ENCODE assay signal across 8 mouse cellular contexts in genomic region chr6:120579110-120579830, GRCm38 (mm10). TPM values are rescaled to one million over a fixed set of nuclear protein-coding genes. Genes with fewer than 3 reads are reported as not detected.
DNase-seq lines count a peak whose midpoint lies in the region; ATAC-seq and TF ChIP-seq lines count a peak whose summit lies in the region.

No protein-coding gene starts in this region.

- no peaks in the 10 kb centered on the region for H3K9me3 ChIP-seq in embryonic facial prominence, embryonic 14.5 days (ENCODE audit: control insufficient read depth, low read length)
- no peaks in the 10 kb centered on the region for H3K9me3 ChIP-seq in hindbrain, embryonic 14.5 days (ENCODE audit: control insufficient read depth, low read length)
- no peaks in the 10 kb centered on the region for H3K9me3 ChIP-seq in neural tube, embryonic 14.5 days (ENCODE audit: control insufficient read depth, low read length)

- peak; percentile 42 to 54 for DNase-seq in right cerebral cortex, postnatal 10 days (ENCODE audit: low spot score in 2 of 2)
- no peak for DNase-seq in right cerebral cortex, postnatal 14 days
- peak; percentile 17 for DNase-seq in embryonic facial prominence, embryonic 14.5 days (ENCODE audit: low spot score)
- DNase-seq in hindbrain, embryonic 14.5 days (ENCODE audit: low spot score): peak; percentile 43
- DNase-seq in liver, adult 2 months (ENCODE audit: extremely low read depth, low read depth, low spot score): peak; percentile 92
- no peak for DNase-seq in gastrocnemius, adult 18-20 months (ENCODE audit: low spot score)
- DNase-seq in frontal cortex, postnatal 36 days (ENCODE audit: low spot score in 2 of 2): no peak

- WGBS in embryonic facial prominence, embryonic 14.5 days: 2% methylated on average over 21 of the region's 21 CpGs
- 2% methylated on average over 21 of the region's 21 CpGs for WGBS in hindbrain, embryonic 14.5 days
- 5% methylated on average over 21 of the region's 21 CpGs for WGBS in liver, adult 2 months
- 1% methylated on average over 21 of the region's 21 CpGs for WGBS in neural tube, embryonic 14.5 days

- TF ChIP-seq POLR2A in liver, adult 2 months (IDR thresholded peaks at IDR 0.05; ENCODE audit: extremely low read depth, insufficient read depth, low read length): no peak

- TF ChIP-seq CTCF in liver, adult 2 months (IDR thresholded peaks at IDR 0.05; ENCODE audit: low read depth, low read length): no peak

- H3K4me1 ChIP-seq in embryonic facial prominence, embryonic 14.5 days (ENCODE audit: control insufficient read depth, insufficient read depth, low read length): peaks cover 19% of the 10 kb centered on the region
- peaks cover 19% of the 10 kb centered on the region for H3K4me1 ChIP-seq in hindbrain, embryonic 14.5 days (replicated peaks; ENCODE audit: control insufficient read depth, insufficient read depth, low read length)
- H3K4me1 ChIP-seq in liver, adult 2 months (ENCODE audit: control insufficient read depth, insufficient read depth, low read length): peaks cover 6% of the 10 kb centered on the region
- H3K4me1 ChIP-seq in neural tube, embryonic 14.5 days (ENCODE audit: control insufficient read depth, insufficient read depth, low read length): peaks cover 16% of the 10 kb centered on the region

- H3K27ac ChIP-seq in embryonic facial prominence, embryonic 14.5 days (replicated peaks; ENCODE audit: low read depth, low read length): peak overlapping the region; percentile 23
- peak overlapping the region; percentile 20 for H3K27ac ChIP-seq in hindbrain, embryonic 14.5 days
- peak overlapping the region; percentile 88 for H3K27ac ChIP-seq in liver, adult 2 months (replicated peaks; ENCODE audit: insufficient read depth, low read depth, low read length)
- H3K27ac ChIP-seq in neural tube, embryonic 14.5 days (ENCODE audit: low read depth, low read length): peak overlapping the region; percentile 64

- H3K4me2 ChIP-seq in embryonic facial prominence, embryonic 14.5 days (ENCODE audit: low read depth, low read length): peak overlapping the region; percentile 89
- peak overlapping the region; percentile 73 for H3K4me2 ChIP-seq in hindbrain, embryonic 14.5 days (replicated peaks)
- peak overlapping the region; percentile 77 for H3K4me2 ChIP-seq in neural tube, embryonic 14.5 days (ENCODE audit: low read depth, low read length)

- no peaks in the 10 kb centered on the region for H3K27me3 ChIP-seq in embryonic facial prominence, embryonic 14.5 days (replicated peaks; ENCODE audit: control insufficient read depth, insufficient read depth, low read length)
- H3K27me3 ChIP-seq in hindbrain, embryonic 14.5 days (ENCODE audit: control insufficient read depth, insufficient read depth, low read length): no peaks in the 10 kb centered on the region
- no peaks in the 10 kb centered on the region for H3K27me3 ChIP-seq in liver, adult 2 months (ENCODE audit: control insufficient read depth, insufficient read depth, low read length)
- H3K27me3 ChIP-seq in neural tube, embryonic 14.5 days (ENCODE audit: control insufficient read depth, insufficient read depth, low read length): no peaks in the 10 kb centered on the region

- peak overlapping the region; percentile 40 for H3K4me3 ChIP-seq in embryonic facial prominence, embryonic 14.5 days (ENCODE audit: low read depth, low read length)
- peak overlapping the region; percentile 29 for H3K4me3 ChIP-seq in hindbrain, embryonic 14.5 days (replicated peaks; ENCODE audit: low read length)
- H3K4me3 ChIP-seq in liver, adult 2 months (ENCODE audit: insufficient read depth, low read depth, low read length): peak overlapping the region; percentile 42; the same call in 1 of the 2 replicates
- H3K4me3 ChIP-seq in neural tube, embryonic 14.5 days (ENCODE audit: low read depth, low read length): peak overlapping the region; percentile 33

- H3K9ac ChIP-seq in embryonic facial prominence, embryonic 14.5 days (ENCODE audit: low read depth, low read length): peak overlapping the region; percentile 47
- H3K9ac ChIP-seq in hindbrain, embryonic 14.5 days: peak overlapping the region; percentile 39; the same call in 1 of the 2 replicates
- H3K9ac ChIP-seq in liver, adult 2 months (ENCODE audit: low read depth, low read length): peak overlapping the region; percentile 54
- peak overlapping the region; percentile 42; the same call in 1 of the 2 replicates for H3K9ac ChIP-seq in neural tube, embryonic 14.5 days (replicated peaks; ENCODE audit: low read depth, low read length)

- no peaks in the 10 kb centered on the region for H3K79me2 ChIP-seq in liver, adult 2 months (ENCODE audit: control insufficient read depth, insufficient read depth, low read length)

- no peaks in the 10 kb centered on the region for H3K36me3 ChIP-seq in embryonic facial prominence, embryonic 14.5 days (ENCODE audit: control insufficient read depth, insufficient read depth, low read length)
- no peaks in the 10 kb centered on the region for H3K36me3 ChIP-seq in hindbrain, embryonic 14.5 days (replicated peaks; ENCODE audit: control insufficient read depth, insufficient read depth)
- H3K36me3 ChIP-seq in liver, adult 2 months (ENCODE audit: control insufficient read depth, insufficient read depth, low read length): no peaks in the 10 kb centered on the region
- no peaks in the 10 kb centered on the region for H3K36me3 ChIP-seq in neural tube, embryonic 14.5 days (ENCODE audit: control insufficient read depth, insufficient read depth, low read length)

- ATAC-seq in embryonic facial prominence, embryonic 14.5 days (ENCODE audit: low read depth): no peak; the same call in 1 of the 2 replicates
- no peak for ATAC-seq in hindbrain, embryonic 14.5 days (ENCODE audit: low FRiP score)
- peak; percentile 52 for ATAC-seq in neural tube, embryonic 14.5 days (ENCODE audit: low read depth)

RNA-seq across cellular contexts. Expression of gene Hdhd5, which starts 48.2 kb away (rescaled TPM):
- 7.4 and 11.0 TPM in 2 replicates for polyA plus RNA-seq in embryonic facial prominence, embryonic 14.5 days (2014; fragmentation: Nextera tagmentation; extraction: Ambion mirVana)
- polyA plus RNA-seq in hindbrain, embryonic 14.5 days (2014; fragmentation: Nextera tagmentation; extraction: Ambion mirVana): 9.6 and 13.4 TPM in 2 replicates
- 21.1 and 22.3 TPM in 2 replicates for total RNA-seq in liver, adult 2 months (2014; rRNA removed)
- 32.6 and 36.7 TPM in 2 replicates for polyA plus RNA-seq in liver, adult 2 months (2012; rRNA removed)
- 11.8 and 14.2 TPM in 2 replicates for polyA plus RNA-seq in neural tube, embryonic 14.5 days (2014; fragmentation: Nextera tagmentation; extraction: Ambion mirVana)
- 10 to 100 TPM; 19.9 to 26.1 TPM for total RNA-seq in gastrocnemius, adult 18-20 months (2021)

Comparison
In these comparisons a context has a peak if more than half of its experiments do, and no peak if none do; other contexts are left out.
1. DNase-seq: peak in right cerebral cortex, postnatal 10 days (2 of 2), embryonic facial prominence, embryonic 14.5 days (single experiment), hindbrain, embryonic 14.5 days (single experiment) and liver, adult 2 months (single experiment); none in right cerebral cortex, postnatal 14 days (single experiment), gastrocnemius, adult 18-20 months (single experiment) and frontal cortex, postnatal 36 days (0 of 2).
2. H3K27ac ChIP-seq: peak in every context shown above with its lines; median percentile 88 in liver, adult 2 months; 64 in neural tube, embryonic 14.5 days; 23 in embryonic facial prominence, embryonic 14.5 days; 20 in hindbrain, embryonic 14.5 days.
3. Peak in every context shown above with its lines, with median percentiles within 50 percentile points of each other: H3K4me2 ChIP-seq, H3K4me3 ChIP-seq and H3K9ac ChIP-seq.